Mouse (Mus musculus) testis, adult 2 months (tissue): ENCODE data around the gene Slco1c1.

Experiments used
- CTCF ChIP-seq: fragments of 200-500 bp; IDR thresholded peaks from 2 replicates; pipeline ENCODE4 v1.5.1; 2012; ENCODE audit warnings: low read depth, mild to moderate bottlenecking, inconsistent platforms, low read length, moderate library complexity; ENCODE audit not compliant: control insufficient read depth, insufficient read depth, insufficient replicate concordance
- POLR2A ChIP-seq: fragments of 200-500 bp; IDR thresholded peaks from 2 replicates; pipeline ENCODE4 v1.6.1; 2012; ENCODE audit warnings: low read depth, mild to moderate bottlenecking, inconsistent platforms, low read length, moderate library complexity; ENCODE audit not compliant: control insufficient read depth

GRCm38 (mm10) chr6:141614017-141614416, 89.8 kb downstream of the Slco1c1 start:
- no peak for TF ChIP-seq CTCF
- TF ChIP-seq POLR2A, result no peak
